Mouse (Mus musculus): ENCODE results near the gene Nkx1-2.

DNA sequence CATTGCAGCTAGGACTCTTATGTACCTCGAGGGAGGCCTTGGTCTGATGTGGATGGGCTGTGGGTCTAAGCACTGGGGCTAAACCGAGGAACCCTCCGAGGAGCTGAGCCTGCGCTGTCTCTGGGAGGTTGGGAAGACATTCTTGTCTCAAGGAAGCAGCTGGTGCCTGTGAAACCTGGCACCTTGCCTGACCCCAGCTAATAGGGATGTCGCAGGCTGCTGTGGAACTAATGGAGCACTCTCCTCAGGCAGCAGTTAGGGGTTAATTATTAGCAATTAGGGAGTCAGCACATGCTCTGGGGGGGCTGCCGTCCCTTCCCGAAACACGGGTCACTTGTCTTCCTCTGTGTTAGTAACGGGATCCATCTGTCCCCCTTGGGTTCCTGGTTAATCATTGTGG lies 41.5 kb upstream of the Nkx1-2 start:
- TF ChIP-seq CTCF (IDR thresholded peaks at IDR 0.05; ENCODE audit: low read depth) (no peak), EP300 (IDR thresholded peaks at IDR 0.05; ENCODE audit: low read depth) (no peak)

Measured in liver, embryonic 14.5 days (tissue).